Mouse (Mus musculus) hindbrain, embryonic 11.5 days (tissue): ENCODE results near the gene 4930451I11Rik. TPM values are rescaled to one million over a fixed set of nuclear protein-coding genes. Genes with fewer than 3 reads are reported as not detected.

Experiments used
- ATAC-seq: fragments of 200-750 bp; cut with Nextera tagmentation; 2 replicates; pipeline ENCODE4 v1.8.0; 2017; ENCODE audit warnings: mild to moderate bottlenecking, moderate TSS enrichment, moderate library complexity; ENCODE audit not compliant: low FRiP score
- DNase-seq: peaks from one replicate; pipeline ENCODE4 v3.0.0-alpha.2; 2015; ENCODE audit warnings: low spot score
- H3K27ac ChIP-seq: fragments of 300-500 bp; sonication (generic); 2 replicates; pipeline ENCODE4 v1.5.1; 2014; ENCODE audit warnings: mild to moderate bottlenecking, low read depth, low read length
- H3K27me3 ChIP-seq: fragments of 300-500 bp; sonication (generic); 2 replicates; pipeline ENCODE4 v1.6.1; 2014; ENCODE audit warnings: mild to moderate bottlenecking, low read length, moderate library complexity, mixed read lengths; ENCODE audit not compliant: control insufficient read depth, insufficient read depth
- H3K36me3 ChIP-seq: fragments of 300-500 bp; sonication (generic); 2 replicates; pipeline ENCODE4 v1.6.1; 2014; ENCODE audit warnings: mild to moderate bottlenecking, low read length, moderate library complexity, mixed read lengths; ENCODE audit not compliant: control insufficient read depth, insufficient read depth
- H3K4me1 ChIP-seq: fragments of 300-500 bp; sonication (generic); replicated peaks from 2 replicates; pipeline ENCODE4 v1.6.1; 2014; ENCODE audit warnings: low read length, mixed read lengths; ENCODE audit not compliant: control insufficient read depth, insufficient read depth
- H3K4me2 ChIP-seq: fragments of 300-500 bp; sonication (generic); replicated peaks from 2 replicates; pipeline ENCODE4 v1.6.1; 2014; ENCODE audit warnings: mild to moderate bottlenecking, low read depth, low read length
- H3K4me3 ChIP-seq: fragments of 300-500 bp; sonication (generic); 2 replicates; pipeline ENCODE4 v1.5.1; 2014; ENCODE audit warnings: low read depth, low read length
- H3K9ac ChIP-seq: fragments of 300-500 bp; sonication (generic); 2 replicates; pipeline ENCODE4 v1.6.1; 2014; ENCODE audit warnings: low read depth, low read length
- H3K9me3 ChIP-seq: fragments of 300-500 bp; sonication (generic); 2 replicates; pipeline ENCODE4 v1.6.1; 2016; ENCODE audit warnings: low read length; ENCODE audit not compliant: control insufficient read depth
- WGBS: fragments of 180-500 bp; shearing (Covaris S2); extraction: QIAGEN DNeasy Blood & Tissue Kit; methylation state at CpG from one replicate; pipeline ENCODE4 v1.1.7; 2014; 5-methylcytosine and 5-hydroxymethylcytosine counted together
- polyA plus RNA-seq: library from polyadenylated mRNA; unstranded; fragments of >200 nt; fragmentation: Nextera tagmentation; extraction: Ambion mirVana; gene quantifications from 2 replicates; pipeline ENCODE4 v1.2.1, GENCODE M21; 2014

Gene 4930451I11Rik
- not detected in 2 replicates for polyA plus RNA-seq

DNA sequence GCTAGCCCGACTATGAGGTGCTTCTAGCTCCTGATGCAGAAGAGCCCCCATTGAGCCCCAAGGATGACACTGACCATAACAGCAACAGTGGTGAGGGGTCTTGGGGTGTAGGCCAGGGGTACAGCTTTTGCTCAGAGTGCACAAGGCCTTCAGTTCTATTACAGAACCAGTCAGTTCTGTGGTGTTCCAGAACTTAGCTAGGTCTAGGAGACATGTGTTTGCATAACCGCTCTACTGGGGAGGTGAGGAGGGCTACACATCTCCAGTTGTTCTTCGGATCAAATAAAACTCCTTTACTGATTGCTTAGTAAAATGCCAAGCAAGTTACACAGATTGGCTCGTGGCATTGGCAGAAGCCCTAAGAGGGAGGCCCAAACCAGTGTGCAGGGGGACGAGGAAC, at the start of gene 4930451I11Rik:
Gene 4930451I11Rik (minus strand): TSS at position 101 of the 400 bp plus-strand sequence.
- ATAC-seq (no peak), DNase-seq (no peak)
- WGBS = 61% methylated on average over 5 of the region's 5 CpGs
- Histone ChIP-seq H3K4me2 (peak within 1 kb of the TSS; percentile 44), H3K27ac (no peak within 1 kb of the TSS), H3K4me1 (no peaks in the 10 kb centered on the region), H3K4me3 (peak within 1 kb of the TSS; percentile 28), H3K9ac (0 out of 2 replicates have a peak within 1 kb of the TSS, but pooled peaks have one; percentile 15), H3K9me3 (no peaks in the 10 kb centered on the region), H3K36me3 (no peaks in the 10 kb centered on the region), H3K27me3 (no peaks in the 10 kb centered on the region)

- Histone ChIP-seq H3K9ac (no peak overlapping the region), H3K4me2 (peak overlapping the region; percentile 95; the same call in 1 of the 2 replicates), H3K27ac (peak overlapping the region; percentile 25; the same call in 1 of the 2 replicates), H3K9me3 (no peaks in the 10 kb centered on the region), H3K27me3 (no peaks in the 10 kb centered on the region), H3K4me3 (no peak overlapping the region), H3K4me1 (peaks cover 5% of the 10 kb centered on the region; the same call in 1 of the 2 replicates), H3K36me3 (peaks cover 12% of the 10 kb centered on the region)
- DNase-seq = no peak
- no peak for ATAC-seq
- WGBS = 89% methylated on average over 6 of the region's 6 CpGs
Measured at GRCm38 (mm10) chr7:126881040-126881439, 49.6 kb upstream of the 4930451I11Rik start.

DNA sequence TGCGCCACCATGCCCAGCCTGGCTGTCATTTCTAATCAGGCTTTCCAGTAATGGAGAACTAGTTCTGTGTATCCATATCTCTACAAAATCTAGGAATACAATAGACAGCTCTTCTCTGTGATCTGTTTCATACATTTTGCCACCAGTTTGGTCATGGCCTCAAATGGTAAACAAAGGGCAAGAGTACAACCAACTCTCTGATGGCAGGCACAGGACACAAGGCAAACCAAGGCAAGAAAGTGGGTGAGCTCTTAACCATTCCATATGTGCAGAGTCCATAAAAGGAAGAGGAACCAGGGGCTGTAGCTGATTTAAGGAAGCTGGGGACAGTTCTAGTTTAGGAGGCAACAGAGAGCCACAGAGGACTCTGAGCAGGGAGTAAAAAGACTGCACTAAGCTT, 45.8 kb upstream of the 4930451I11Rik start:
- peaks cover 2% of the 10 kb centered on the region; the same call in 1 of the 2 replicates for H3K4me1 ChIP-seq
- no peak overlapping the region for H3K9ac ChIP-seq
- no peak for ATAC-seq
- no peaks in the 10 kb centered on the region for H3K9me3 ChIP-seq
- H3K4me3 ChIP-seq = no peak overlapping the region
- no peak overlapping the region for H3K4me2 ChIP-seq
- WGBS = 100% methylated on average over 1 of the region's 1 CpGs
- no peaks in the 10 kb centered on the region for H3K27me3 ChIP-seq
- no peak for DNase-seq
- no peak overlapping the region for H3K27ac ChIP-seq
- H3K36me3 ChIP-seq = peaks cover 28% of the 10 kb centered on the region

GRCm38 (mm10) chr7:126870520-126870891, 39.1 kb upstream of the 4930451I11Rik start:
- DNase-seq (no peak), ATAC-seq (no peak)
- H3K27me3 ChIP-seq = no peaks in the 10 kb centered on the region
- 96% methylated on average over 2 of the region's 2 CpGs for WGBS
- H3K4me3 ChIP-seq = no peak overlapping the region
- no peak overlapping the region for H3K4me2 ChIP-seq
- no peaks in the 10 kb centered on the region for H3K4me1 ChIP-seq
- H3K9me3 ChIP-seq = no peaks in the 10 kb centered on the region
- no peak overlapping the region for H3K9ac ChIP-seq
- no peak overlapping the region for H3K27ac ChIP-seq
- peaks cover 39% of the 10 kb centered on the region for H3K36me3 ChIP-seq

DNA sequence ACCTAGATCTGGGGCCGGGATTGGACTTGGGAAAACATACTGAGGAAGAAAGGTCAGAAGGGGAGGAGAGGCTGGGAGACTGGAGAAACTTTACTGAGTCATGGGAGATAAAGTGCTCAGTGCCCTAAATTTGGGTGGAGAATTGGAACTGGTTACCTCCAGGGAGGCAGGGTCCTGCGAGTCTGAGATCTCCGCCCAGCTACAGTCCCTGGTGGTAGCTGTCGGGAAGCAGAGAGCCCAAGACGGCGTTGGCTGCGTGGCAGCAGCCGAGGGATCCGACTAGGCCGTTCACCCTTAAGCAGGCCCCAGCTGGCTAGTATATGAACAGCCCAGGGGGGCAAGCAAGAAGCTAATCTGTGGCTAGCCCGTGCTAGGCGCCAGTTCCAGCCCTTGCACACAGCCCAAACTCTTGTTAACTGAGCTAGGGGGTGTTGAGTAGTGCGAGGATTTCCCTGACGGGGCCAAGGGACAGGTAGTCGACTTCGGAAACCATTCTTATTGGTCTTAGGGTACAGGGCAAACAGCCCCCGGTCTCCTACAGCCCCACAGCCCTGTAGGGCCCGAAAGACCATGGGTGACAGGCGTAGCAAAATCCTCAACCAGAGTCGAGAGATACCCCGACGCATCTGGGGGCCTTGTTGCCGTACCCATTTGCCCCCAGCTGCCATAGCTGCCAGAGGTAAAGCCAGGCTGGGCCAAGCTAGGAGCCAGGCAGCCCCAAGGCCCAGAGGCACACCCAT, 38.5 kb upstream of the 4930451I11Rik start:
- Histone ChIP-seq H3K36me3 (peaks cover 41% of the 10 kb centered on the region), H3K4me3 (no peak overlapping the region), H3K4me1 (no peaks in the 10 kb centered on the region), H3K9me3 (no peaks in the 10 kb centered on the region), H3K27ac (no peak overlapping the region), H3K9ac (no peak overlapping the region), H3K4me2 (no peak overlapping the region), H3K27me3 (no peaks in the 10 kb centered on the region)
- no peak for ATAC-seq
- WGBS = 92% methylated on average over 23 of the region's 23 CpGs
- DNase-seq = no peak

DNA sequence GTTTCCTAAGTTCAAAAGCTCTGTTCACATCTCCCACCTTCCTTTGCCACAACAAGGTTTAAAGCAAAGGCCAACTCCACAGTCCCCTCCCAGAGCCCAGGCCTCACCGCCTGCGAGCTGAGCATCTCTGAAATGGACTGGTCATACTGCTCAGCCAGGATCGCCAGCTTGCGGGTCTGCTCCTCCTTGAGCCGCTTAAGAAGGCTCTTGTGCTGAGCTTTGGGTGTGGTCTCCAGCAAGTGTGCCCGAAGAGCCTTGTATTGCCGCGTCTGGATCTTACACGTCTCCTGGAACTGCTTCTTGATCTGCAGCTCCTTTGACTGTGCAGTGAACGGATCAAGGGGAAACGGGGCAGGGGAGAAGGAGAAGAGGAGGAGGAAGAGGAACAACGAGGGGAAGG, 36.6 kb upstream of the 4930451I11Rik start:
- Histone ChIP-seq H3K27me3 (no peaks in the 10 kb centered on the region), H3K27ac (no peak overlapping the region), H3K36me3 (peaks cover 31% of the 10 kb centered on the region; the same call in 1 of the 2 replicates), H3K9ac (no peak overlapping the region), H3K4me2 (no peak overlapping the region), H3K4me1 (peaks cover 14% of the 10 kb centered on the region), H3K4me3 (no peak overlapping the region), H3K9me3 (no peaks in the 10 kb centered on the region)
- DNase-seq (no peak), ATAC-seq (no peak)
- 90% methylated on average over 12 of the region's 12 CpGs for WGBS

DNA sequence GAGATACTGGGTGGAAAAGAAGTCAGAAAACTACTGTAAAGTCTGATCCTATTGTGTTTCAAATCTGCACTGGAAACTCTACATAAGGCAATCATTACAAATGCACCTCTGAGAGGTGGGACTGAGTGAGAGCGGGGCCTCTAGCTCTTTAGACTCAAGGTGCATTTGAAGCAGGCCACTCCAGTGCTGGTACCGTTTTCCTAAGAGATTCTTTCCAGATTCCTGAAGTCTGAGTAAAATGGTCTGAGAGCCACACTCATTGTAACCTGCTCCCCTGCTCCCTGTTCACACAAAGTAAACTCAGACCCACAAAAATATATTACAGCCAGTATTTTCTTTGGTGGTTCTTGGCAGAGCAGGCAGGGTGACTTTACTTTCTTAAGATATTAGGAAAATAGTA, 36.1 kb upstream of the 4930451I11Rik start:
- ATAC-seq = no peak
- Histone ChIP-seq H3K4me3 (no peak overlapping the region), H3K27ac (no peak overlapping the region), H3K36me3 (peaks cover 28% of the 10 kb centered on the region; the same call in 1 of the 2 replicates), H3K4me1 (peaks cover 15% of the 10 kb centered on the region), H3K9ac (no peak overlapping the region), H3K4me2 (no peak overlapping the region), H3K27me3 (no peaks in the 10 kb centered on the region), H3K9me3 (no peaks in the 10 kb centered on the region)
- 89% methylated on average over 2 of the region's 2 CpGs for WGBS
- no peak for DNase-seq

- Histone ChIP-seq H3K36me3 (peaks cover 18% of the 10 kb centered on the region; the same call in 1 of the 2 replicates), H3K9ac (peak overlapping the region; percentile 46; the same call in 1 of the 2 replicates), H3K4me1 (peaks cover 15% of the 10 kb centered on the region), H3K9me3 (no peaks in the 10 kb centered on the region), H3K27me3 (no peaks in the 10 kb centered on the region), H3K4me2 (peak overlapping the region; percentile 78), H3K27ac (peak overlapping the region; percentile 11; the same call in 1 of the 2 replicates), H3K4me3 (peak overlapping the region; percentile 60; the same call in 1 of the 2 replicates)
- DNase-seq = no peak
- ATAC-seq = no peak
- WGBS = 61% methylated on average over 6 of the region's 6 CpGs
Measured at GRCm38 (mm10) chr7:126863791-126864190, 32.4 kb upstream of the 4930451I11Rik start.
